Mouse (Mus musculus) limb, embryonic 15.5 days (tissue): Measurements from ENCODE around the gene Srgn. TPM values are rescaled to one million over a fixed set of nuclear protein-coding genes. Genes with fewer than 3 reads are reported as not detected.

Experiments used
- ATAC-seq: fragments of 200-750 bp; cut with Nextera tagmentation; 2 replicates; pipeline ENCODE4 v1.8.0; 2017; ENCODE audit warnings: low read depth, moderate TSS enrichment; ENCODE audit not compliant: insufficient number of reproducible peaks, low FRiP score, low TSS enrichment
- H3K27ac ChIP-seq: fragments of 300-500 bp; sonication (generic); 2 replicates; pipeline ENCODE4 v1.5.1; 2015; ENCODE audit warnings: moderate library complexity, mild to moderate bottlenecking, inconsistent platforms
- H3K27me3 ChIP-seq: fragments of 300-500 bp; sonication (generic); 2 replicates; pipeline ENCODE4 v1.6.1; 2015; ENCODE audit warnings: inconsistent platforms
- H3K36me3 ChIP-seq: fragments of 300-500 bp; sonication (generic); 2 replicates; pipeline ENCODE4 v1.6.1; 2015; ENCODE audit warnings: inconsistent platforms
- H3K4me1 ChIP-seq: fragments of 300-500 bp; sonication (generic); 2 replicates; pipeline ENCODE4 v1.6.1; 2015; ENCODE audit warnings: inconsistent platforms
- H3K4me2 ChIP-seq: fragments of 300-500 bp; sonication (generic); 2 replicates; pipeline ENCODE4 v1.6.1; 2015; ENCODE audit warnings: mild to moderate bottlenecking, inconsistent platforms
- H3K4me3 ChIP-seq: fragments of 300-500 bp; sonication (generic); 2 replicates; pipeline ENCODE4 v1.5.1; 2015; ENCODE audit warnings: mild to moderate bottlenecking, inconsistent platforms
- H3K9ac ChIP-seq: fragments of 300-500 bp; sonication (generic); 2 replicates; pipeline ENCODE4 v1.6.1; 2015; ENCODE audit warnings: inconsistent platforms
- H3K9me3 ChIP-seq: fragments of 300-500 bp; sonication (generic); 2 replicates; pipeline ENCODE4 v1.6.1; 2016; ENCODE audit warnings: inconsistent platforms
- WGBS: fragments of 180-500 bp; shearing (Covaris S2); methylation state at CpG from one replicate; pipeline ENCODE4 v1.1.7; 2015; 5-methylcytosine and 5-hydroxymethylcytosine counted together
- polyA plus RNA-seq: library from polyadenylated mRNA; unstranded; fragments of >200 nt; fragmentation: Nextera tagmentation; extraction: Ambion mirVana; gene quantifications from 2 replicates; pipeline ENCODE4 v1.2.1, GENCODE M21; 2015

Srgn gene
- polyA plus RNA-seq, 1 experiment from 2014 or later, result 56.2 TPM

DNA sequence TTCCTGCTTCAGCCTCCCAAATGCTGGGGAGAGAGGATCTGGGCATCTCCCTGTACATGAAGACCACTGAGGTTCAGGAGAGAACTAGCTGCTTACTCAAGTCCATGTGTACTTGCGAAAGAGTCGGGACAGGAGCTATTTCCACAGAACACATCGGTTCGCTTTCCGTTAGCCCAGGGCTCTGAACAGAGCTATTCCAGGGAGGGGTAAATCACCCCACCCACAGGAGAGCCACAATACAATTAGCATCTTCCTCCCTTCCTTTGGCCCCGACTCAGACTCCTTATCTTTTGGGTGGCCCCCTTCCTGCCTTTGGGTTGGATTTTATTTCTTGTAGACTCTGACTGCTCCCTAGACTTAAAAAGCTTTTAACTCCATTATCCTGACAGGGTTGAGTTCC, 9.7 kb downstream of the Srgn start:
- no peaks in the 10 kb centered on the region for H3K4me1 ChIP-seq
- no peak overlapping the region for H3K4me3 ChIP-seq
- no peaks in the 10 kb centered on the region for H3K27me3 ChIP-seq
- no peaks in the 10 kb centered on the region for H3K9me3 ChIP-seq
- 83% methylated on average over 6 of the region's 6 CpGs for WGBS
- H3K4me2 ChIP-seq, result no peak overlapping the region
- no peak overlapping the region for H3K27ac ChIP-seq
- no peak overlapping the region for H3K9ac ChIP-seq
- ATAC-seq, result no peak
- H3K36me3 ChIP-seq, result no peaks in the 10 kb centered on the region

GRCm38 (mm10) chr10:62512855-62513254, 14.4 kb downstream of the Srgn start:
- H3K27me3 ChIP-seq, result peaks cover 5% of the 10 kb centered on the region; the same call in 1 of the 2 replicates
- H3K4me2 ChIP-seq, result no peak overlapping the region
- peaks cover 5% of the 10 kb centered on the region for H3K4me1 ChIP-seq
- H3K9me3 ChIP-seq, result no peaks in the 10 kb centered on the region
- no peaks in the 10 kb centered on the region for H3K36me3 ChIP-seq
- no peak for ATAC-seq
- H3K9ac ChIP-seq, result no peak overlapping the region
- H3K27ac ChIP-seq, result no peak overlapping the region
- 94% methylated on average over 4 of the region's 4 CpGs for WGBS
- H3K4me3 ChIP-seq, result no peak overlapping the region

DNA sequence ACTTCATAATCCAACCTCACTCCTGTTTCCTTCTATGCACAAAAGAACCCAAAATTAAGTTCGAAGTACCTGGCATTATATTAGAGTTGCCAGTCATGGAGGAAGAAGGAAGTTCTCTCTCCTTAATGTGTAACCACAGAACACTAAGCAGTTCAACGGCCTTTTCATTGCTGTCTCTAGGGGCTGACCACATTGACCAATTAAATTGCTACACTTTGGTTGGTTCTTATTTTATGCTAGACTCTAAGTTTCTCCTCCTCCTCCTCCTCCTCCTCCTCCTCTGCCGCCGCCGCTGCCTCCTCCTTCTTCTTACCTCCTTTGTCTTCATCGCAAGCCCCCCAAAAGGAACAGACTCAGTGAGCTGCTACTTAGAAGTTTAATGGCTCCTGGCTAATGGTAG, 15.7 kb downstream of the Srgn start:
- peaks cover 5% of the 10 kb centered on the region for H3K4me1 ChIP-seq
- no peak for ATAC-seq
- H3K27ac ChIP-seq, result no peak overlapping the region
- H3K4me3 ChIP-seq, result no peak overlapping the region
- peaks cover 9% of the 10 kb centered on the region for H3K27me3 ChIP-seq
- H3K36me3 ChIP-seq, result no peaks in the 10 kb centered on the region
- 78% methylated on average over 6 of the region's 6 CpGs for WGBS
- H3K4me2 ChIP-seq, result no peak overlapping the region
- H3K9ac ChIP-seq, result no peak overlapping the region
- no peaks in the 10 kb centered on the region for H3K9me3 ChIP-seq

GRCm38 (mm10) chr10:62509032-62509656, 18.1 kb downstream of the Srgn start:
- Histone ChIP-seq H3K4me2 (no peak overlapping the region), H3K36me3 (no peaks in the 10 kb centered on the region), H3K4me3 (no peak overlapping the region), H3K27ac (no peak overlapping the region), H3K27me3 (peaks cover 13% of the 10 kb centered on the region), H3K9ac (no peak overlapping the region), H3K9me3 (no peaks in the 10 kb centered on the region), H3K4me1 (peaks cover 5% of the 10 kb centered on the region)
- 64% methylated on average over 11 of the region's 11 CpGs for WGBS
- ATAC-seq, result no peak

- H3K36me3 ChIP-seq, result no peaks in the 10 kb centered on the region
- H3K4me2 ChIP-seq, result peak overlapping the region; percentile 49
- H3K4me3 ChIP-seq, result peak overlapping the region; percentile 31
- H3K4me1 ChIP-seq, result peaks cover 5% of the 10 kb centered on the region
- H3K9ac ChIP-seq, result no peak overlapping the region
- peaks cover 13% of the 10 kb centered on the region for H3K27me3 ChIP-seq
- 2% methylated on average over 11 of the region's 11 CpGs for WGBS
- no peaks in the 10 kb centered on the region for H3K9me3 ChIP-seq
- no peak overlapping the region for H3K27ac ChIP-seq
- ATAC-seq, result no peak
Measured at GRCm38 (mm10) chr10:62508459-62508858, 18.8 kb downstream of the Srgn start.

DNA sequence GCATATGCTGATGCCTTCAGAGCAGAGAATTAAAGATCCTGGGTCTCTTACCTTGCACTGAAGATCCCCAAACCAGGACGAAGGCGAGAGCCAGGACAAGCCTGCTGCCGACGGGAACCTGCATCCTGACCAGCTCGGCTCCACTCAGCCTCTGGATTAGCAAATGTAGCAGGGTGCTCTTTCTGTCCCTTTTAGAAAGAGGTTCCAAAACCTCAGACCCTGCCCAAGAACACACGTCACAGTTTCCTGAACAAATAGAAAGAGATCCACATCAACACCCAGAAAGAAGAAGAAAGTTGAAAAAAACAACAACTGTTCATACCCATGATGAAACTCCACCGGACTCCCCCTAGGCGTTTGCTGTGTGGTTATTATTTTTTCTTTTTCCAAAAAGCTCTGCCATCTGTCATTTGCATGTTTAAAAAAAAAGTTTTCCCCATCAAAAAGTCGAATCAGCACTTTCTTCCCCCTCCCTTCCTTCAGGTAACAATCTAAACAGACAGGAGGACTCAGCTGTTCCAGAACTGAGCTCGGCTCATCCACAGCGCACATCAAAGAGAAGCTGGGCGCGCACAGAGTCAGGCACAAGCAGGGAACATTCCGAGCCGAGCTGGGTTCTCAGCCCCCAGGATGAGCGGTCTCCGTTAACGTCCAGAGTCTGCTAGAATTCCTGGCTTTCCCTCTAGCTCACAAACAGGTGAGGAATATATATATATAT, 19.5 kb downstream of the Srgn start:
- Histone ChIP-seq H3K4me2 (peak overlapping the region; percentile 49), H3K9ac (no peak overlapping the region), H3K27me3 (peaks cover 13% of the 10 kb centered on the region), H3K36me3 (no peaks in the 10 kb centered on the region), H3K4me3 (peak overlapping the region; percentile 31), H3K9me3 (no peaks in the 10 kb centered on the region), H3K4me1 (peaks cover 5% of the 10 kb centered on the region), H3K27ac (no peak overlapping the region)
- ATAC-seq, result no peak
- WGBS, result 13% methylated on average over 18 of the region's 18 CpGs

GRCm38 (mm10) chr10:62507071-62507470, 20.2 kb downstream of the Srgn start:
- WGBS, result 82% methylated on average over 4 of the region's 4 CpGs
- Histone ChIP-seq H3K9me3 (no peaks in the 10 kb centered on the region), H3K27ac (no peak overlapping the region), H3K36me3 (no peaks in the 10 kb centered on the region), H3K9ac (no peak overlapping the region), H3K4me1 (peaks cover 5% of the 10 kb centered on the region), H3K27me3 (peaks cover 13% of the 10 kb centered on the region), H3K4me3 (no peak overlapping the region), H3K4me2 (no peak overlapping the region)
- ATAC-seq, result no peak

DNA sequence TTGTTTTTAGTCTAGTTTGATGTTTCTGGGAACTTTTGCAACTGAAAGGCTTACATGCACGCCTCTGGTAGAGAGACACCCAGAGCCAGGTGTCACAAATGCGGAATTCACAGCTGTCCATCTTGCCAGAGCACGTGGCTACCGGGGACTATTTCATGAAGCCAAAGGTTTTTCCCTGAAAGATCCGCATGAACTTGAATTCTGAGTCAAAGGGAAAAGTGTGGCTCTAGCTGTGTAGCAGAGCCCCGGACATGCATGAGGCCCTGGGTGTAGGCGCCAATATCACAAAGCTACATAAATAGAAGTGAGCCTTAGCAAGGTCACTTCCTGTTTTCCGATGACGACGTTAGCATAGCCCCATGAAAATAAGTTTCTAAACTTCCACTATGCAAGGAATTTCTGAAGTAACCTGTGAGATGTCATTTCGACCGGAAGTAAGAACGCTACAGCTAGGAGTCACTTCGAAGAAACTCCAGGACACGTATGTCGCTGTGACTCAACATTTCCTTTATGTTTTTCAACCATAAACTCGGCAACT, 21.2 kb downstream of the Srgn start:
- no peak overlapping the region for H3K27ac ChIP-seq
- peaks cover 5% of the 10 kb centered on the region for H3K4me1 ChIP-seq
- peaks cover 16% of the 10 kb centered on the region for H3K27me3 ChIP-seq
- 81% methylated on average over 17 of the region's 17 CpGs for WGBS
- H3K9me3 ChIP-seq, result no peaks in the 10 kb centered on the region
- ATAC-seq, result no peak
- no peak overlapping the region for H3K9ac ChIP-seq
- H3K4me2 ChIP-seq, result no peak overlapping the region
- H3K36me3 ChIP-seq, result no peaks in the 10 kb centered on the region
- no peak overlapping the region for H3K4me3 ChIP-seq

DNA sequence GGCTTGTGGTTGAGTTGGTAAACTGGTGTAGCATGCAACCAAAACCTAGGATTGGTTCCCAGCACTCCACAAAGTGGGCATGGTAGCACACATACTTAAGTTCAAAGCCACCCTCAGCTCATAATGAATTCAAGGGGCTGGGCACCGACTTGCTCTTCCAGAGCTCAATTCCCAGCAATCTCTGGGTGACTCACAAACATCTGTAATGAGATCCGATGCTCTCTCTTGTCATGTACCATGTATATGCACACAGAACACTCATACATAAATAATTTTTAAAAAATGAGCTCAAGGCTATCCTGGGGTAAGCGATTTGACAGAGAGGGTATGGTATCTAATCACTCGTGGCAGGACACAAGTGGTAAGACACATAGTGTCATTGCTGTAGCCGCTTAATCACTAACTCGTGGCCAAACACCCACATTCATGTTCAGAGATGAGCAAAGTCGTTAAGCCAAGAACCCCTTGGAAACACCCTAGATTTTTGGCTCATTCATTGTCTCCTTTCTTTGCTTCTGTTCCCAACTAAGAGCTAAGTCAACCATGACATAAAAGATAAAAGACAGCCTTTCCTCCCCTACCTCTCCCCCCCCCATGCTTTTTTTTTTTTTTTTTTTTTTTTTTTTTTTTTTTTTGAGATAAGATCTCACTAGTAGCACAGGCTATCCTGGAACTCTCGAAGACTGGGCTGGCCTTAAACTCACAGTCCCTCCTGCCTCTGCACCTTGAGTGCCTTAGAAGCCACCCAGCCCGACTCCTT, 21.8 kb downstream of the Srgn start:
- H3K36me3 ChIP-seq, result no peaks in the 10 kb centered on the region
- H3K4me1 ChIP-seq, result peaks cover 5% of the 10 kb centered on the region
- 75% methylated on average over 9 of the region's 9 CpGs for WGBS
- no peak overlapping the region for H3K27ac ChIP-seq
- H3K27me3 ChIP-seq, result peaks cover 16% of the 10 kb centered on the region
- no peak overlapping the region for H3K4me2 ChIP-seq
- H3K9me3 ChIP-seq, result no peaks in the 10 kb centered on the region
- H3K9ac ChIP-seq, result no peak overlapping the region
- ATAC-seq, result no peak
- H3K4me3 ChIP-seq, result no peak overlapping the region

GRCm38 (mm10) chr10:62503836-62504628, 23.2 kb downstream of the Srgn start:
- Histone ChIP-seq H3K36me3 (no peaks in the 10 kb centered on the region), H3K4me1 (peaks cover 5% of the 10 kb centered on the region), H3K4me3 (no peak overlapping the region), H3K27ac (no peak overlapping the region), H3K9me3 (no peaks in the 10 kb centered on the region), H3K4me2 (no peak overlapping the region), H3K27me3 (peaks cover 14% of the 10 kb centered on the region), H3K9ac (no peak overlapping the region)
- no peak for ATAC-seq
- 60% methylated on average over 12 of the region's 12 CpGs for WGBS

GRCm38 (mm10) chr10:62503353-62503752, 23.9 kb downstream of the Srgn start:
- 76% methylated on average over 4 of the region's 4 CpGs for WGBS
- Histone ChIP-seq H3K4me2 (no peak overlapping the region), H3K27ac (no peak overlapping the region), H3K27me3 (peaks cover 11% of the 10 kb centered on the region), H3K9ac (no peak overlapping the region), H3K36me3 (no peaks in the 10 kb centered on the region), H3K4me3 (no peak overlapping the region), H3K4me1 (peaks cover 2% of the 10 kb centered on the region), H3K9me3 (no peaks in the 10 kb centered on the region)
- no peak for ATAC-seq
